Mouse (Mus musculus) MEL-GATA-1-ER (cell line): ENCODE measurements at regions not wholly inside any gene's neighbourhood (a gene's known extent, or its start where the extent isn't known, plus 50 kb on each side); places are given as distances from the start of the nearest gene placed in this dataset.

ENCODE experiments used
- DNase-seq: peaks from one replicate; pipeline ENCODE4 v3.0.0-alpha.2; 2012; ENCODE audit warnings: low read depth; ENCODE audit errors: extremely low read depth

DNA sequence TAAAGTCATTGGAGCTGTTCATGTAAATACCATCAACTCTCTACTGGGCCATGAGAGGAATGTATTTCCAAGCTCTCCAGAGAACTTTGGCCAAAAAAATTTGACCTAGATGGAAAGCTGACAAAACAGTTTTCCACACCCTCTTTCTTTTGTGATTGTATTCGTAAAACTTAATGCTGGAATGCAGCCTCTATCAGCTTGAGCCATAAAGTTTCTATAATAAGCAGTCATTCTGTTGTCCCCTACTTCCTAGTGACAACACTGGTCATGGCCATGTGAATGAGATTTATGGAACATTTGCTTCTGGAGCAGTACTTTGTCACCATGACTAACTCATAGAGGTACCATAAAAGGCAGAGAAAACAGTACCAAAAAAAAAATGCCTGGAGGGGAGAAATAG is 805.0 kb upstream of the Lrrc6 start:
- DNase-seq = no peak

DNA sequence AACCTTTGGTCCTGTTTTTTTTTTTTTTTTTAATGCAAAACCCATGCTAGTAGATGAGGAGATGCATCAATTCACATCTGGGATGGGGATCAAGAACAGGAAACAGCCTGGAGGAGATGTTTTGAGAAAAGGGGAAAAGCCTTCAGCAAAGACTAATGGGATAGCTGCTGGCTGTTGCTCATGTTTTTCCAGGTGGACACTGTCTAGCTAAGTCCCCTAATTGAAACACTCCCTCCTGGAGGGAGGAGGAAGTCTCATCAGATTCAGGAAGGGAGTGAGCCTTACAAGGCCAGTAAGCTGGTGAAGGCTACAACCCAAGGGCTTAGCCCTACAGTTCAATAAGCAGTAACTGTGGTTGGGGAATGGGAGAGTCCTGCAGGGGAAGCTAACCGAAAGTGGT is 803.1 kb upstream of the Lrrc6 start:
- no peak for DNase-seq

DNA sequence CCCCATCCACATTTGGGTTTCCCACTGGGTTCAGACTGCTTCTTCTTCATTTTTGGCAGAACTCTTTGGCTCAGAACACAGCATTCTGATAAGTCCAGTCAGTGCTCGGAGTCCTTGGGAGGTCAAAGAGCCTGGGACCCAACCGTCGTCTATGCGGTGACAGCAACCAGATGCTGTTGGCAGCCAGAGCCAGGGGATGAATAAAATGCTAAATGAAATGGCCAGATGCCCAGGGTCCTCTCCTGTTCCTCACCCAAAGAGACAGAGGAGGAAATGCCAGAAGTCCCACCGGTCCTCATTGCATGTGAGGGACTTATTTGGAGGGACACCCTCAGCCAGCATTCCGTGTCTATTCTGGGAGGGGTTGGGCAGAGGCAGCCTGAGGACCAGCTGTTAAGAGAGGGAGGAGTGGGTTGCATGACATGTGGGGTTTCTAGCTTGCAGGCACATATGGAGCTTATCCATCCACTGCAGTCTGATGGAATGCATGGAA is 801.2 kb upstream of the Lrrc6 start:
- DNase-seq = no peak

DNA sequence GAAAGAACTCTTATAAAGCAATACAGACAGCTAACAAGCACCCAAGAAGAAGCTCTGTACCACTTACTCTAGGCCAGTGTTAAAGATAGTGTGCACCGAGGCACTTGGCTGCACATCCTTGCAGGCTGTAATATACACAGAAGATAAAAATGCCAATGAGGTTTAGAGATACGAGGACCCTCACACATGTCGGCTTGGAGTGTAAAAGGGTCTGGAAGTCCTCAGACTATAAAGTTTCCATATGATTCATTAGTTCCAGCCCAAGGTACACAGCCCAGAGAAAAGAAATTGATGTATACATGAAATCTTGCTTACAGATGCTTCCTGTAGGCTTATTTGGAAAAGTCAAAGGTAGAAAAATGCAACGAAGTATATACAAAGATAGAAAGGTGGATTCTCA is 800.3 kb upstream of the Lrrc6 start:
- no peak for DNase-seq

DNA sequence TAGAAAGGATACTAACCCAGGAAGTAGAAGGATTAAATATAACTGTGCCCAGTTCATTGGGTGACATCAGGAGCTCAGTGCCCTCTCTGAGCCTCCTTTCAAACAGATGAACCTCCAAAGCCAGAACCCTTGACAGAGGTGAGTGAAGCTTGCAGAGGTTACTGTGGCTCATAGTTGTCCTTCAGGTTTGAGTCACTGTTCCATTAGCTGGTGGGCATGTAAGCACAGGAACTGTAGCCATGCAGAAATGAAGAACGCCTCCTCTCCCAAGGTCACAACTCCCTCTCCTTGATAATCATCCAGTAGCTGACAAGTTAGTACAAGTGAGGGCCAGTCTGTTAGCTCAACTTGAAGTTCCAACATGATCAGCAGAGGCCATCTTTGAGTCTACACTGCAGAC is 794.1 kb upstream of the Lrrc6 start:
- DNase-seq = no peak

DNA sequence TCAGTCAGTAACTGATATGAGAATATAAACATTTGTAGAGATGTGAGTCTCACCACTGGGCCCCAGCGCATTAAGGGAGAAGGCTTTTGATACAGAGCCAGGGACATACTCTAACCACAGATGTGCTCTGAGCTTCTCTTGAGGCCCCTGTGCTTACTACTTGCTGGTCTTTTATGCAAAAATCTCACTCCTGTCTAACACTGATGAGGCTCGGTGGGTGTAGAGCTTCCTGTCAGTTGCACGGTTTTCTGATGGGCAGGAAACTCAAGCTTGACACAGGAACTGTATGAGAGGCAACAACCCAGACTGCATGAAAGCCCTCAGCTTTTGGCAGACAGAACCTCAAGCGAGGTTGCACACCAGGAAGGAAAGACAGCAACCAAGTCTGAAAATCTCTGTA is 789.0 kb upstream of the Lrrc6 start:
- no peak for DNase-seq

DNA sequence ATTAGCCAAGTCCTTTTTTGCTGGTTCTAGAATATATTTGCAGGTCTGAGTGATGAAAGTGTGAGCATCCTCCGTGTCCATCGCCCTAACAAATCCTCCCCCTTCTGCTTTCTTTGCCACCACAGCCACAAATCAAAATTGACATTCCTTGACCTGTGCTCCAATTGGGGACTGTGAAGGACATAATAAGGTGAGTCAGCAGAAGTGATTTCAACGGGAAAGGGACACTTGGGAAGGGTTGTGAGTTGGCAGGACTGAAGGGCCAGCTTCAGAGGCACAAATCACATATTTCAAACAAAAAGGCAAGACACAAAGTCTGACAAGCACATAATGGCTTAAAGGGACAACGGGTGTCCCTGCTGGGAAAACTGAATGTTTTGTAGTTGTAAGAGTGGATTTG is 784.2 kb upstream of the Lrrc6 start:
- no peak for DNase-seq

DNA sequence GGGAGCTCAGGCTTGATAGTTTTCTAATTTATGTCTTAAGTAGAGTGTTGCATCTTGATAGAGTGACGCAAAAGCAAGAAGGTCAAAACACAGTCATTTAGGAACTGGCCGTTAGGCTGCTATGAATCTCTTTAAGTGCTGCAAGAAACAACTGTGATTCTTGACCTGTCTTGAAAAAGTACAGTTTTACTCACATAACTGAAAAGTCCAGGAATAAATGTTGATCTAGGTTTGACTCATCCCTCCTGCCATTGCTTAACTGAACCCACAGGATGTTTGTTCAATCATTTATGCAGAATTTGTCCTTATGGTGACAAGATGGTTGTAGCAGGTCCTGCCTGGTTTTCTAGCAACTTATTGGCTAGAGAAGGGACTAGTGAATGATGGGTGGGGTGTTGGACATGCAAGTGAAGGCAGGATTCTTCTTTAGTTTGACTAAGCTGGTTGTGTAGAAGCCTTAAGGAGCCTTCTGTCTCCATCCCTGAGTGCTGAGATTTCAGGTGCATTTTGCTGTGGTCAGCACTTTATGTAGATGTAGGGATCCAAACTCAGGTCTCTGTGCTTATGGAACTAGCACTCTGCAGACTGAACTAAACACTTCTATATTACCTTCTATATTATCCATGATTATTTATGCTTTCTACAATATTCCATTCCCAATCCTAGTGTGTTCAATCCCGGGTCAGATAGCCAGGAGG is 782.7 kb upstream of the Lrrc6 start:
- no peak for DNase-seq

DNA sequence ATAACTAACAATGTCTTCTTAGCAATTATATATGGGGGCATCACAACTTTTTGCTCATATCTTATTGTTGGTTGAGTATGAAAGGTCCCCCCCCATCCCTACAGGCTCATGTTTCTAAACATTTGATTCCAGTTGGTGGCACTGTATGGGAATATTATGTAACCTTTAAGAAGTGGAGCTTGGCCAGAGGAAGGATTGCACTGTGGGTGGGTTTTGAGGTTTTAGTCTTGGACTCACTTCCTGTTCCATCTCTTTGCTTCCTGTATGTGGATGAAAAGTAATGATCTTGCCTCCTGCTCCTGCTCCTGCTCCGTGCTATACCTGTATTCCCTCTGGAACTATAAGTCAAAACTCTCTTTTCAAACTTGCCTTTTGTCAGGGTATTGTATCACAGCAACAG is 778.2 kb upstream of the Lrrc6 start:
- DNase-seq = no peak

DNA sequence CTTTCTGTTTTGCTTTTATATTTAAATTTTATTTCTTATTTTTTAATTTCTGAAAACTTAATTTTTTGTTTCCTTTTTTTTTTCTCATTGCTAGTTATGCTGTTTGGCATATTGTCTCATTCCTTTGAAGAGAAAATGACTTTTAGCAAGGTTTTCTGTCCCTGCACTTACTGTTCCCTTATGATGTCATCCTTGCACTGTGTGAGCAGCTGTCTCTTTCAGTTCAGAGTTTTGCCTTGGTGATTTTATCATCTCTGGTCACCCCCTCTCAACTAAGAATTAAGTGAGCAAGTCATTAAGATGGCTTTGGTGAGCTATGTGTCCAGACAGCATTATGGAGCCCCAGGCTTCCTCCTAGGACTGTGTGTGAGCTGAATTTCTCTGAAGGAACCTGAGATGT is 774.3 kb upstream of the Lrrc6 start:
- DNase-seq = no peak

DNA sequence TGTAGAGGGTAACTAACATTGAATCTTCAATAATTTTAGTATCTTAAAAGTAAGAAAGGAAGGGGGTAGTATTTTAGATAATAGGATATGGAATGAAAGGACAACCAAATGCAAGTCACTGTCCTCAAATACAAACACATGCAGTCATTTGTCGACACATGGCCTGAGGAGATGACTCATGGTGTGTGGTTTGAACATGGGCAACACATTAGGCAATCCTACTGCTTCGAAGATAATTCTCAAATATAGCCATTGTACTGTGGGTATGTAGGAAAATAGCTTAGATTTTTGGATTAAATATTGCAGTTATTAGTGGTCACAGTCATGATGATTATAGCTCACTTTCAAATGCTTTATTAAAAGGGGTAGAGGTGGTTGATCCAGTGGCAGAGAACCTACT is 771.7 kb upstream of the Lrrc6 start:
- no peak for DNase-seq

DNA sequence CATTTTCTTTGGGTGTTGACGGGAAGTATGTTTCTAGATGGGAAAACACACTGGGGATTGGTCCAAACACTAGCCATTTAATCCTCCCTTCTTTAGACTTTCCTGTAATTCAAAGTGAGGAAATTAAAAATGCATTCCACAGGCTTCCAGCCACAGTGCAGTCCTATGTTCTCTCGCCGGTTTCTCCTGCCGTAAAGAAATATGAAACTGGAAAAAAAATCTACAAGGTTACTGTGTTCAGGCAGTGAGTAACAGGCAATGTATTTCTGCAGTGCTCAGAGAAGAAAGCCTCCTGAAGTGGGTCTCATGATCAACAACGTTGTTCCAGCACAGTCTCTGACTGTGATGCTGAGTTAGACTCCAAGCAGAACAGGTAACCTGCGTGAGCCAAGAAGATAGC is 763.0 kb upstream of the Lrrc6 start:
- no peak for DNase-seq

DNA sequence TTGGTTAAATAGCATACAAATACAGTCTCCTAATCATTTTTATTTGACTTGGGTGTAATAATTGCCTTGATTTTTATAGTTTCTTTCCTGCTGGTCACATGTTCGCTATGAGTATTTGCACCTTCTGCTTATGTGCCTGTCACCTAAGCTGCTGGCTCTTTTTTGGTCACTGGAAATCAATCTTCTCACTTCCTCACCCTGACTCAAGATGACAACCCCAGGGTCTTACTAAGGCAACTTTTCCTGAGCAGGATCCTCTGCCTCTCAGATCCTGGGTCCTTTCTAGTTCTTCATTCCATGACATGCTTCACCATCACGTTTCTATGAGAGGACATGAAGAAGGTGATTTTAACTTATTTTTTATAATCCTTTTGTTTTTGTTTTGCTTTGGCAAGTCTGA is 762.6 kb upstream of the Lrrc6 start:
- DNase-seq = no peak

DNA sequence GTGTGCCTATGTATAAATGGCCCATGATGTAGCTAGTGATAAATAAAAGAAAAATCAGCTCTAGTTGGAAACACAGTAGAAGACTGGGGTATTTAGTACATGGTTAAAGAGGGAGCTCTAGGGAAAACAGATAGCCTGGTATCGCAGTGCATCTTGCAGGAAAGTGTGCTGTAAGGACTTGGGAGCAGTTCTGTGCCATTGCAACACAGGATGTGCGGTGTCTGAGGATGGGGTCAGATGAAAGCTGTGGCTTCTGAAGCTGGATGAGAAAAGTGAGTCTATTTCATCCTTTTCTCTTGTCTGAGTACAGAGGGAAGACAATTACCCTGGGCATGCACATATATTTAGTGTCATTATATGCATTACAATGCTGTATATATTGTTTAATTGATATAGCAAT is 761.6 kb upstream of the Lrrc6 start:
- DNase-seq = no peak

DNA sequence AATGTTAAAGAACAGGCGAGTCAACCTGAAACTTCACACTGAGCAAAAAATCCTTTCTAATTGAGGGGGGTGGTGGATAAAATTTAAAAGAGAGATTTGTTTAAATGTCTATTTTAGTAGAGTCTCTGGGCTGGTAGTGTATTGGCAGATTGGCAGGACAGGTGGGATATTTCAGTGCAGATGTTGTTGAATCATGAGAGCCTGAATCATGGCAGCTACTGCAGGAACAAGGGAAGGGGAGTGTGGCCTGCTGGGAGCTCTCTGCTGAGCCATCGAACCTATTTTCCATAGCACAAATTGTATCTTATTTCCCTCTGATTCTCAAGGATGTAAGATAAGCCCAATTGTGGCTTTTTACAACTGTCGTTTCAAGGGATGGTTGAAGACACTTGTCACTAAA is 760.0 kb upstream of the Lrrc6 start:
- no peak for DNase-seq

DNA sequence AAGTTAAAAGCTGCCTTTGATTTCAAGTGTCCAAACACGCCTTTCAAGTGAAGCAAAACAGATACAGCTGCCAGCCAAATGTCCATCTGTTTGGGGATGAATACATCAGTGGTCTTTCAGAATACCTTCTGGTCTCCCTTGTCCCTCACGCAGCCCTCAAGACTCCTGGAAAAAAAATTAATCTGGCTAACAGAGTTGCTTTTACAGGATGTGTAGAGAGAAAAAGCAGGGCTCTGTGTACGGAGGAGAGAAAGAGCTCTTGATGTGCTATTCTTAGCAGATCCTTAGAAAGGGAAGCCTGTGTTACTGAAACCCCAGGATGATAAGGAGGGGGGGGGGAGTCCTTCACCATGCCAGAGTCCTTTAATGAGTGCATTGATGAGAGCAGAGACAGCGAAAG is 748.4 kb upstream of the Lrrc6 start:
- DNase-seq = no peak

DNA sequence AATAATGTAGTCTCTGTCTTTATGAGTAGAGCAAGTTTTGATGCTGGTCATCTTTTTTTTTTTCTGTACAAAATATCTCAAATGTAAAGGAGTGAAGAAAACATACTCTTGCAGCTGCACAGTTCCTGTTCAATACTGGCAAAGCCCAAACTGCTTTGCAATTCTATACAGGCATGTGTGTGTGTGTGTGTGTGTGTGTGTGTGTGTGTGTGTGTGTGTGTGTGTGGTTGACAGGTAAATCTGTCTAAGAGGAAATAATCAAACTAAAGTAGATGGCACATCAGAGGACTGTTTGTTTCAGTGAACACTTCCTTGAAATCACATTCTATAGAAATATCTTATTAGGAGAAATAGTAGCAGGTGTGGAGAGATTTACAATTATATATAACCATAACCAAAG is 747.8 kb upstream of the Lrrc6 start:
- DNase-seq = no peak

DNA sequence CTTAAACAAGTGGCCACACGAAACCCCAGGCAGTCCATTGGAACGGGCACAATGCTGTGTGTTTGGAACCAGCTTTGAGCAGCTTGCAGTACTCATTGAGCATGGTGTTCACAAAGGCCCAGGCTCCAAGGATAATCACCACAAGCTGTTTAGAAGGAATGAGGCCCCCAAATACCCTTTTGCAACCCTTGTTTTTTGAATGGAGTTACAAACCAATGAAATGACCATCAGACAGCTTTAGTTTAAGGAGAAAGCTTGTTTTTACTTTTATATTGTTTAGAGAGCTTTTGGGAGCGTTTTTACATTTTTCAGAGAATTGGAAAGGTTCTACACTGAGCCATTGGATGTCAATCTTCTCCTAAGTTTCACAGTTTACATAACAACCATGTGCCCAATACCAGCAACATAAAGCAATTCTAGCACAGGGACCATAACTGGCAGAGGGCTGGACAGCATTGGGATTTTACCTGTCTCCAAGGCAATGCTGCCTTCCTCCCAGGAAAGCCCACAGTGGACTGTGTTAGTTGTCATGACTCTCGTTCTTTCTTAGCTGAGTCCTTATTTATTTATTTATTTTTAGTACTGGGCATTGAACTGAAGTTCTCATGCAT is 745.1 kb upstream of the Lrrc6 start:
- no peak for DNase-seq

DNA sequence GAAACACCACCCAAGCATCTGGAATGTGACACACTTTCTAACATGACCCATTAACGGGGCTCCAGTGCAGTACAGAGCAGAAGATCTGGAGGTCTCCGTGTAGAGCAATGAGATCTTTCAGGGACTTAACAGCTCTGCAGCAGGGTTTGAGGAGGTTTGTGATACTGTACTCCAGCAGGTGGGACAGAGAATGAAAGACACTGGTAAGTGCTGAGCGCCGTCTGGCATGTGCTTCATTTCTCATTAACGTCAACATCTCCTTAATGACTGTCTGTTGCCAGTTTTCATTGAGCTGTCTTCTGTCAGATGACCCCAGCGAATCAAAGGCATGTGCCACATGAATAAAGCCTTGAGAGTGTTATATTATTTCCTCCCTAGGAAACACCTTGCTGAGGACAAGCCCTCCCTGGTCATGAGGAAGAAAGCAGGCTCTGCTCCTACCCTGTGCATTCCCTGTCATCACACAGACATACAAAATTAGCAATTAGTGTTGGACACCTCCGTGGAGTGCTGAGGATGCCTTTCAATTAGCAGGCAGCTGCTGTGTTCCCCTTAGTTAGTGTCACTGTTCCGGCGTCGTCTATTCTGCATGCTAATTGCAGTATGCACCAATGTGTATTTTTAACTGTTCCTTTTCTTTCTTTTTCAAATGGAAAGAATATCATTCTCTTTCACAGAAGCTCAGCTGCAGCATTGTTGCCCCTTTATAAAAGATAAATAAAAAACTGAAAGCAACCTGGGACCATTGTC is 744.4 kb upstream of the Lrrc6 start:
- no peak for DNase-seq

DNA sequence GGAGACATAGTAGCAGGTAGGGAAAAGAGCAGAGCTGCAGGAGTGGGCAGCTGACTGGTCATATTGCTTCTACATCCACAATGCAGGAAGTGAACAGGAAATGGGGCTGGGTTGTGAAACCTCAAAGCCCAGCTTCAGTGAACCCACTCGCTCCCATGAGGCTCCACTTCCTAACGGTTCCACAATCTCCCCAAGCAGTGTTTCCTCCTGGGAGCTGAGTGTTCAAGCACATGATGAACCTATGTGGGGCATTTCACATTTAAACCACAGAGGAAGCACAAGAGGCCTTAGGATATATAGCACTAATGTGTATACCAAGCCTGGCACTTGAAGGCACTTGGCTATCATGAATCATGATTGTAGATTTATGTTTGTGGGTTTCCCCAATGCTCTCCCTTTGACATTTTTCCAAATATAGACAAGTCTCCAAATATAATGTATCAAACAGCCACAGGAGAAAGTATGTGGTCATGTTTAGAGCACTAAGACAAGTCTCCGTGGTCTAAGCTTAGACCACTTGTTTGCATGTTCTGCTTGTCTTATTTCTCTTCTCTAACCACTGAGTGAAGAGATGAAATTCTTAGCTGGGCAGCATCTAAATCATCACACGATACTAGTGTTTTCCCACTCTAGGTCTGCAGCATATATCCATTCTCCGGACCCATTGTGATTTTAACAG is 734.5 kb upstream of the Lrrc6 start:
- no peak for DNase-seq

DNA sequence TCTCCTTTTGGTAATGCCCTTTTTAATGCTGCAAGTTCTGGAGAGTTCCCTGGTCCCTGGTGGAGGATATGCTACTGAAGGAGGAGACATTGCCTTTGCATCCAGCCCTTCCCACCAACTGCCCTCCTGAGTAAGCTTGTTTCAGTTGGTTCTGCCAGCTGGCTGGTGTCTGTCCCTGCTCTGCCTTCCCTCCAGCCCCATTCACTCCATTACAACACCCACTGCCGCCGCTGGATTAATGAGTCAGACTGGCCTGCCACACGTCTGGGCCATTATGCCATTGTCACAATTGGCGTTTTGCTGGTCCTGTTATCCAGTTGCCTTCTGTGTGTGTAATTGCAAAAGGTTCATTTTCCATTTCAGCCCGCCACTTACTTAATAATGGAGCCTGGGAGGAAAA is 728.6 kb upstream of the Lrrc6 start:
- DNase-seq = no peak

DNA sequence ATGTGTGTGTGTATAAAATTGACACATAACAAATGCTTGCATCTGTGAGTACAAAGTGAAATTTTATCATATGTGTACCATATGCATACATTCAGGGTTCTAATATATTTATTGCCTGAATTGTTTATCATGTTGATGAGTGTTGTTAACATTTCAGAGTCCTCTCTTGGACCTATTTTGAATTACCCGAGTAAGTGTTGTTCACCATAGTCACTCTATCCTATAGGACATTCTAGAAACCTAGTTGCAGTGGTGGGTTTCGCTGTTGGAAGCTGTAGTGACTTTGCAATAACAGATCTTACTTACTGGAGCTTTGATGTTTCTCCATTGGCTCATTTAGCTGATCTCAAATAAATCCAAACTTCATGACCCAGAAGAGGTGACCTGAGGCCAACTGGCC is 727.9 kb upstream of the Lrrc6 start:
- no peak for DNase-seq
